8 mouse cellular contexts compared by ENCODE assay signal in the genomic region with DNA sequence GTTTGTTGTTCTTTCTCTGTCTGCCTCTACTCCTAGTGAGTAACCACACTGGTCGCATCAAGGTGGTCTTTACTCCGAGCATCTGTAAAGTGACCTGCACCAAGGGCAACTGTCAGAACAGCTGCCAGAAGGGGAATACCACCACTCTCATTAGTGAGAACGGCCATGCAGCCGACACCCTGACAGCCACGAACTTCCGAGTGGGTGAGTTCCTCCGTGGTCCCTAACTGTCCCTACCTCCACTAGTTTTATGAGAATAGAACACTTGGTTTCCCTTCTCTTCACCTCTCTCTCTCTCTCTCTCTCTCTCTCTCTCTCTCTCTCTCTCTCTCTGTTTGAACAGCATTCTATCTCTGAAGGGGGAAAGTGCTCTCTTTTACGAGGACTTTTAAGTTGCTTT.
A peak's percentile ranks its signal among the peaks of the same experiment; 100 is the strongest.
DNase-seq lines count a peak whose midpoint lies in the region; ATAC-seq lines count a peak whose summit lies in the region.

No protein-coding gene starts in this region.

- no peak for ATAC-seq in heart, embryonic 16.5 days (replicated peaks; ENCODE audit: extremely low read depth, insufficient read depth, low FRiP score)
- no peak for ATAC-seq in midbrain, embryonic 11.5 days (ENCODE audit: low FRiP score)
- no peak for ATAC-seq in limb, embryonic 13.5 days (ENCODE audit: low FRiP score, low read depth)
- ATAC-seq in erythroblast, adult 5-6 weeks (replicated peaks; ENCODE audit: low FRiP score, poor library complexity, severe bottlenecking), result no peak
- ATAC-seq in CD4-positive, CD25-positive, alpha-beta regulatory T cell, adult 4 months, result no peak

- H3K4me3 ChIP-seq in heart, embryonic 16.5 days (ENCODE audit: low read length), result peak overlapping the region; percentile 37
- H3K4me3 ChIP-seq in midbrain, embryonic 11.5 days (ENCODE audit: low read depth, low read length), result no peak overlapping the region
- H3K4me3 ChIP-seq in midbrain, embryonic 10.5 days, result no peak overlapping the region
- peak overlapping the region; percentile 30 for H3K4me3 ChIP-seq in limb, embryonic 13.5 days

- peak overlapping the region; percentile 27; the same call in 1 of the 2 replicates for H3K9ac ChIP-seq in heart, embryonic 16.5 days (ENCODE audit: low read length)
- H3K9ac ChIP-seq in midbrain, embryonic 11.5 days (ENCODE audit: low read length), result no peak overlapping the region
- peak overlapping the region; percentile 43 for H3K9ac ChIP-seq in limb, embryonic 13.5 days

- intact Hi-C loops in heart, postnatal 25 days (cut with DNase I), result no loop called here

- H3K4me2 ChIP-seq in heart, embryonic 16.5 days (ENCODE audit: low read depth, low read length), result peak overlapping the region; percentile 63
- H3K4me2 ChIP-seq in midbrain, embryonic 11.5 days, result peak overlapping the region; percentile 20; the same call in 1 of the 2 replicates
- H3K4me2 ChIP-seq in limb, embryonic 13.5 days (replicated peaks), result peak overlapping the region; percentile 57

- 54% methylated on average over 8 of the region's 8 CpGs for WGBS in heart, embryonic 16.5 days
- 56% methylated on average over 8 of the region's 8 CpGs for WGBS in midbrain, embryonic 11.5 days
- WGBS in midbrain, embryonic 10.5 days, result 58% methylated on average over 8 of the region's 8 CpGs
- WGBS in limb, embryonic 13.5 days, result 21% methylated on average over 8 of the region's 8 CpGs

- no peaks in the 10 kb centered on the region for H3K27me3 ChIP-seq in heart, embryonic 16.5 days (ENCODE audit: control insufficient read depth, insufficient read depth, low read length)
- H3K27me3 ChIP-seq in midbrain, embryonic 11.5 days (ENCODE audit: control insufficient read depth, insufficient read depth, low read length), result no peaks in the 10 kb centered on the region; the same call in 1 of the 2 replicates
- H3K27me3 ChIP-seq in midbrain, embryonic 10.5 days (ENCODE audit: low read depth, poor library complexity, severe bottlenecking), result peaks cover 30% of the 10 kb centered on the region; the same call in 1 of the 2 replicates
- H3K27me3 ChIP-seq in limb, embryonic 13.5 days, result no peaks in the 10 kb centered on the region

- no peak for DNase-seq in heart, postnatal 25 days (ENCODE audit: low spot score)
- DNase-seq in midbrain, embryonic 11.5 days (ENCODE audit: low spot score, missing footprints), result no peak
- no peak for DNase-seq in midbrain, embryonic 10.5 days (ENCODE audit: low spot score)
- no peak for DNase-seq in urinary bladder, postnatal 14 days (ENCODE audit: low spot score)

- no peaks in the 10 kb centered on the region for H3K9me3 ChIP-seq in heart, embryonic 16.5 days (replicated peaks; ENCODE audit: control insufficient read depth, low read length)
- no peaks in the 10 kb centered on the region for H3K9me3 ChIP-seq in midbrain, embryonic 11.5 days (ENCODE audit: control insufficient read depth, low read length)
- H3K9me3 ChIP-seq in midbrain, embryonic 10.5 days (replicated peaks), result no peaks in the 10 kb centered on the region
- H3K9me3 ChIP-seq in limb, embryonic 13.5 days, result no peaks in the 10 kb centered on the region

- peak overlapping the region; percentile 20; the same call in 1 of the 2 replicates for H3K27ac ChIP-seq in heart, embryonic 16.5 days (ENCODE audit: low read length)
- no peak overlapping the region for H3K27ac ChIP-seq in midbrain, embryonic 11.5 days (ENCODE audit: low read depth, low read length)
- H3K27ac ChIP-seq in midbrain, embryonic 10.5 days (replicated peaks), result no peak overlapping the region
- H3K27ac ChIP-seq in limb, embryonic 13.5 days, result no peak overlapping the region

- H3K4me1 ChIP-seq in heart, embryonic 16.5 days (ENCODE audit: control insufficient read depth, insufficient read depth, low read length), result peaks cover 22% of the 10 kb centered on the region
- peaks cover 9% of the 10 kb centered on the region for H3K4me1 ChIP-seq in midbrain, embryonic 11.5 days (ENCODE audit: control insufficient read depth, insufficient read depth, low read length)
- H3K4me1 ChIP-seq in midbrain, embryonic 10.5 days, result peaks cover 15% of the 10 kb centered on the region
- H3K4me1 ChIP-seq in limb, embryonic 13.5 days, result peaks cover 65% of the 10 kb centered on the region

- H3K36me3 ChIP-seq in heart, embryonic 16.5 days (ENCODE audit: control insufficient read depth, insufficient read depth), result no peaks in the 10 kb centered on the region
- no peaks in the 10 kb centered on the region for H3K36me3 ChIP-seq in midbrain, embryonic 11.5 days (ENCODE audit: control insufficient read depth, insufficient read depth, low read length)
- no peaks in the 10 kb centered on the region for H3K36me3 ChIP-seq in midbrain, embryonic 10.5 days
- H3K36me3 ChIP-seq in limb, embryonic 13.5 days, result no peaks in the 10 kb centered on the region

Comparison
In these comparisons a context has a peak if more than half of its experiments do, and no peak if none do; other contexts are left out.
1. H3K4me3 ChIP-seq: peak in heart, embryonic 16.5 days (single experiment) and limb, embryonic 13.5 days (single experiment); none in midbrain, embryonic 11.5 days (single experiment) and midbrain, embryonic 10.5 days (single experiment).
2. Peak in every context shown above with its lines, with median percentiles within 50 percentile points of each other: H3K4me2 ChIP-seq.